Mouse (Mus musculus): ENCODE results near the gene Dclre1a. TPM values are rescaled to one million over a fixed set of nuclear protein-coding genes. Genes with fewer than 3 reads are reported as not detected.
"Not testable (repeated sequence)": the region's sequence is repeated elsewhere in the genome, so short reads cannot be mapped to it uniquely, and the experiment has no call there.

Gene Dclre1a
- total RNA-seq, 2 experiments from 2014 or later = 8.5 to 10.7 TPM

DNA sequence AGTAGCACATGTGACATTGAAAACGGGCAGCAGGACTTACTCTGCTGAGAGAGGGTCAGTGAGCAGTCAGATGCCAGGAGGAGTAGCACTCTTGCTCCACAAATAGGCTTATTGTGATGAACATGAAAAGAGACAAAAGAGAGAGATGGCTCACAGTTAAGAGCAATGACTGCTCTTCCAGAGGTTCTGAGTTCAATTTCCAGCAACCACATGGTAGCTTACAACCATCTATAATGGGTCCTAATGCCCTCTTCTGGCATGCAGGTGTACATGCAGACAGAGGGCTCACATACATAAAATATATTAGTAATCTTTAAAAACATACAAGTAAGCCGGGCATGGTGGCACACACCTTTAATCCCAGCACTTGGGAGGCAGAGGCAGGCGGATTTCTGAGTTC lies 5.2 kb upstream of the Dclre1a start:
- intact Hi-C loops (cut with DNase I) = no loop called here
- DNase-seq = no peak

- DNase-seq = no peak
- intact Hi-C loops (cut with DNase I) = no loop called here
These were observed 1.1 kb upstream of the Dclre1a start for GRCm38 (mm10) chr19:56549033-56549680.

DNA sequence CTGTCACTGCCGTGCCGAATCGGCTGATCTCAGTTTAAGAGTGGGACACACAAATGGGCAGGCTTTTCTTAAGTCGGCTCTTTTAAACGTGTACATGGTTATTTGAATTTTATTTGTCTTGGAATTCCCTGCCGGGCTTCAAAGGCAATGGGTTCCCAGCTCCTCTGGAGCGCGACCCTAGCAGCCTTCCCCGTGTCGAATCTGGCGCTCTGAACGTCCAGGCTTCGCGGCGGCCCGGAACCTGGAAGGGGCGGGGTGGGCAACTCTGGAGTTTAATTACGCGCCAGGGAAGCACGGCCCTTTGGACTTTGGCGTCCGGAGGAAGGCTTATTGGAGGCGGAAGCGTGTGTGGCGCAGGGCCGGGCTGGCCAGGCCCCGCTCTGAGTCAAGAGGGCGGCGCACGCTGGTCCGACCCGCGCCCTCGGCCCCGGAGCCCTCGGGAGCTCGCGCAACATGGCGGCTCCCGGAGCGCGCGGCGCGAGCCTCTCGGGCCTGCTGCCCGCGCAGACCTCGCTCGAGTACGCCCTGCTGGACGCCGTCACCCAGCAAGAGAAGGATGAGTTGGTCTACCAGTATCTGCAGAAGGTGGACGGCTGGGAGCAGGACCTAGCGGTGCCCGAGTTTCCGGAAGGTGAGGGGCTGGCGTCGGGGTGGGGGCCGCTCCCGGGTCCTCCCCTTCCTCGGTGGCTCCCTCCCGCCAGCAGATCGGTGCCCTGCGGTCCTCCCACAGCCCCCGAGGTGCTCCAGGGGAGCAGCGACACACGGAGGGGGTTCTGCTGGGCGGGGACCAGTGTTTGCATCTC lies 409 bp upstream of the Dclre1a start, which contains the start of gene Nhlrc2:
Gene Nhlrc2 (plus strand): TSS at position 32 of the 803 bp plus-strand sequence.
- intact Hi-C loops (cut with DNase I) = no loop called here
- peak; percentile 90 to 91 for DNase-seq

- intact Hi-C loops (cut with DNase I) = no loop called here
- no peak for DNase-seq
These were observed 2.0 kb downstream of the Dclre1a start for GRCm38 (mm10) chr19:56546031-56546430.

DNA sequence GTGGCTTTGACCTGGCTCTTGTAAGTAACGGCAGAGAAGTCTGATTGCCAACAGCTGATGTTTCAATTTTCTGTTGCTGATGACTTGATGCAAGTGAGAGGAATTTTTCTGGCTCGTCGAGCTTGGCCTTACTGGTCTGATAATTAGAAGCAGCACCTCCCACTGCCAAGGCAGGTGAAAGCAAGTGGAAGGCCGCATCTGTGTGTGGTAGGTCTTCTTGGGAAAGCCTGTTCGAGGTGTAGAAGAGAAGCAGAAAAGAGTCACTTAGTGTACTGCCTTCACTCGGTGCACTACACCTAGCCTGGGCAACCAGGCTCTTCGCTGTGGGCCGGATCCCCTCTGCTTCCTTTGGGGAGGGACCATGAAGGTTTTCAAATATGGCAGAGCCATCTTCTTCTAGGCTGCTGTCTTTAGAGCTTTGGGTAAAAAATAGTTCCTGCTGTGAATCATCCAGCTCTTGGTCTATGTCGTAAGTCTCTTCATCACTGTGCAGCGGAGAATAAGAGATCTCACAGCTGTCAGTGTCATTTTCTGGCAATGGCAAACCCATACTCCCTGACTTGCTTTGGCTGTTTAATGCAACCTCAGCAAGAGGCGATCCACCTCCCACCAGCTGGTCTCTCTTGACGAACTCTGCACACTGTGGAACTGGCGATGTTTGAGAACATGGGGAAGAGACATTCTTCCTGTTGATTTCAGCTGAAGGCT lies 3.2 kb downstream of the Dclre1a start:
- intact Hi-C loops (cut with DNase I) = no loop called here
- no peak for DNase-seq

- no peak for DNase-seq
- intact Hi-C loops (cut with DNase I) = no loop called here
These were observed 4.7 kb downstream of the Dclre1a start for GRCm38 (mm10) chr19:56543320-56543719.

DNA sequence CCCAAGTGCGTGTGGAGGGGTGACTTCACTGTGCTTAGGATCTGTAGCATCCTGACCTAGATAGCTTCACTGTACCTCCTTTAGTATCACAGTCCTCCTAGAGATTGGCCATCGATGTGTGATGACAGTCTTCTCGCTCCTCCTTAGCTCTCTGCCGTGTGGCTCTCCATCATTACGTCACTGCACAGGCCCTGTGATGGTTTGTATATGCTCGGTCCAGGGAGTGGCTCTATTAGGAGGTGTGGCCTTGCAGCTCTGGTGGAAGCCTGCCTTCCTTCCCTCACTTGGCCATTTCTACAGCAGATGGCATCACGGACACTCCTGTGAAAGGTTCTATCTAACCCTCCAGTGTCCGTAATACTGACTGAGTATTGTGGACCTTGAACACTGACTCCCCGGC lies 12.3 kb downstream of the Dclre1a start:
- DNase-seq = no peak
- intact Hi-C loops (cut with DNase I) = no loop called here

GRCm38 (mm10) chr19:56535064-56535463 lies 13.0 kb downstream of the Dclre1a start:
- intact Hi-C loops (cut with DNase I) = no loop called here
- DNase-seq = no peak

- no peak for DNase-seq
- intact Hi-C loops (cut with DNase I) = no loop called here
These were observed 13.7 kb downstream of the Dclre1a start for GRCm38 (mm10) chr19:56534337-56534736.

DNA sequence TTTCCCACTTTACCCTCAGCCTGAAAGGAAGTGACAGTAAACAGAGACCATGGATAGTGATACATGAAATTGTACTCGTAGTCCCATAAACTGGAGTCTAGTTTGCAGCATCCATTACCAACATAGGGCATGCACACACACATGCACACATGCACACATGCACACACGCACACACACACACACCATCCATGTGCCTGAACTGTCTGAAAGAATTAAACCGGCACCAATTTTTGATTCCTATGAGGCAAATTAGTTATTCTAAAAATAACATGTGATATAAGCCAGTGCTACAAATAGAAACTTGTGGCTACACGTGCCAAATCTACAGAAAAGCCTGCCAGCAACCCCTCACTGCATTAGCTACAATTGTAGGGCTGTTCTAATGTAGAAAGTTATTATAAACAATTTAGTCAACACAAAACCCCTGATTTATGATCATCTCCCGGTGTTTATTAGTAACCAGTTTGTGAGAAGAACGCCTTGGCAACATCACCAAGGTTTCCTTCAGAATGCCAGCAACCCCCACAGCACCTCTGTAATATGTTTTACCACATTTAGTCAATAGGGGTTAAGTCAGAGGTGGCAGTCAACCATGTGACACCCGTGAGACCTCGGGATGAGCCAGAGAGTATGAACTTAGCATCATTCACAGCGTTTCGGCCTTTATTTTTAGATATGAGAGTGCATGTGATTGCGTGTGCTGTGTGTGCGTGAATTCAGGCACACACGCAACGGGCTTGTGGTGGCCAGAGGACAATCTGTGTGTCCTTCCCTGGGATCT lies 14.5 kb downstream of the Dclre1a start:
- DNase-seq = no peak

GRCm38 (mm10) chr19:56531251-56531650 lies 16.8 kb downstream of the Dclre1a start:
- intact Hi-C loops (cut with DNase I) = no loop called here
- no peak for DNase-seq

More for the DNA sequence above, 14.5 kb downstream of the Dclre1a start:
- intact Hi-C loops (cut with DNase I) = no loop called here

DNA sequence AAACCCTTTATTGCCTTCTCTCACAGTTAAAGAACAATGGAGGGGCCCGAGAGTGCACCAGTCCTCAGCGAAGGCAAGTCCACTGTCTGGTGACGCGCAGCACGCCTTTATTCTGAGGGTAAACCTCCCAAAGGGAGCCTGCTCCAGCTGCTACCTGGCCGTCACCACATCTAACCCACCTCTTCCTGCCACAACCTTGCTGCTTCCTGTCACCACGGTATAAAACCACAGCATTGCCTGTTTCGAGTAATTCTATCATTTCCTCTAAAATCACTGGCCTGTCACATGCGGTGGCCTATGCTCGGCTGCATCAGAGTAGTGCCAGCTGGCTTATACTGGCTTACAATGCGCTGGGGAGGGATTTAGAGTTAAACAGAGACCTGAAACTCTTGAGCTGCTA lies 17.5 kb downstream of the Dclre1a start:
- intact Hi-C loops (cut with DNase I); DNase-seq: not testable (repeated sequence)

GRCm38 (mm10) chr19:56519408-56519807 lies 28.6 kb downstream of the Dclre1a start:
- intact Hi-C loops (cut with DNase I); DNase-seq: not testable (repeated sequence)

DNA sequence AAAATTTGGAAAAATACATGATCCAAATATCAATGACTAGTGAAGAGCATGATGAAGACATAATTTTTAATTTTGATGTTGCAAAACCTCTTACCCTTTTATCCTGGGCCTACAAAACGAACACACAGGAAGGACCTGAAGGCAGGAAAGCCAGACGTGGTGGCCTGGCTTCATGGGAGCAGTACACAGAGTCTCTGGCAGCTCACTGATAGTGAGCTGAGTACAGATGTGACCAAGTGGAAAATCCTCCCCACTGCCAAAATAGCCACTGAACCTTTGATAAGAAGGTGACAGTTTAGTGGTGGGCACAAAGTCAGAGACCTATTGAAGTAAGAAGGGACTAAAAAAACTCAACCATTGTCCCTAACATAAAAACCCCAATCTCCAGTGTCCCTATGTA lies 34.5 kb downstream of the Dclre1a start:
- intact Hi-C loops (cut with DNase I); DNase-seq: not testable (repeated sequence)

GRCm38 (mm10) chr19:56511207-56511606 lies 36.8 kb downstream of the Dclre1a start:
- DNase-seq; intact Hi-C loops (cut with DNase I): not testable (repeated sequence)

DNA sequence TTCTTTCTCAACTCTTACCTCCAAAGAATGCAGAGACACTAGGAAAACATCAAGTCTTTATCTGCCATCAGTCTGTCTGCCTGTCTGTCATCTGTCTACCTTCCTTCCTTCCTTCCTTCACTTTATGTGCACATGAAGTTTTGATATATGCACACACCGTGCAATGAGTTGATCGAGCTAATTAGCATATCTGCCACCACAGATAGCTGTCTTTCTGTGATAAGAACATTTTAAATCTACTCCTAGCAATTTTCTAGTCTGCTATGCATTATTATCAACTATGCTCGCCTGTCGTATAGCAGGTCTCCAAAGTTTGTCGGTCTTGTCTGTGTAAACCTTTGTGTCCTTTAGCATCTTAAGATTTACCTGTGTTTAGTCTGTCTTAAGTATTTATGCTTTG lies 44.5 kb downstream of the Dclre1a start:
- intact Hi-C loops (cut with DNase I); DNase-seq: not testable (repeated sequence)

- intact Hi-C loops (cut with DNase I); DNase-seq: not testable (repeated sequence)
These were observed 45.0 kb downstream of the Dclre1a start for GRCm38 (mm10) chr19:56503069-56503468.

- intact Hi-C loops (cut with DNase I); DNase-seq: not testable (repeated sequence)
These were observed 53.9 kb downstream of the Dclre1a start for GRCm38 (mm10) chr19:56494157-56494556.

DNA sequence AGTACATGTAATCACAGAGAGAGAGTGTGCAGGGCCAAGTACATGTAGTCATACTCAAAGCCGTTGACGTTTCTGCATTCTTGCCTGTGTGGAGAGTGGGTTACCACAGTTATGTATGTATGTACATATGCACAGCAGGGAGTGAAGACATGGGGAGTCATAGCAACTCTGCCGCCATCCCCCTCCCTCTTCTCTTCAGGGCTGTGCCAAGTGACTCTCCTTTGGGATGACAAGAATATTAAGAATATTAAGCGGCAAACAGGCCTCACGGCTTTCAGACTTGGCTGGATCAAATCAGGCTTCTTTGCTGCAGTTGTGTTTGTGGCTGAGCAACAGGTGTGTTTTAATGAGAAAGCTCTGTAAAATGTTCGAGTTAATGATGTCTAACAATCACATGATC lies 58.4 kb downstream of the Dclre1a start:
- intact Hi-C loops (cut with DNase I) = no loop called here

DNA sequence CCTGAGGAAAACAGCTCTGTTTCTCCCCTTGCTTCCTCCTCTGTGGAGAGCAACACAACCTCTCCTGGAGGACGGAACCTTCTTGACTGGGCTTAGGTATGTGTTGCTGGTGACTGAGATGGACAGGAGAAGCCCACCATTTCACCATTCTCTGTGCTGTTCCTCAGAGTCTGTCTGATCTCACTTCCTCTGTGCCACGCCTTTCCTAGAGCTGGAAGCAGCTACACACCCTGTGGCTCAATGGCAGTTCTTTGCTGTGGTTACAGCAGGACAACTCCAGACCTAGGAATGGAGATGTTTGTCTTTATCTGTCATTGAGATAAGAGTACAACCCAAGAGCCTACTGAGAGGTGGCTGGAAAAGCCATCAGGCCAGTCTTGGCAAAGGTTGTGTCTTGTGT lies 60.7 kb downstream of the Dclre1a start:
- intact Hi-C loops (cut with DNase I) = no loop called here
- no peak for DNase-seq

More for the DNA sequence above, 58.4 kb downstream of the Dclre1a start:
- no peak for DNase-seq
